Mouse (Mus musculus) mouse embryonic stem cell (cell line): Measurements from ENCODE around the gene Mtmr4.

ENCODE experiments used
- in situ Hi-C, 2 experiments: fragments of 300-500 bp; cut with MboI; formaldehyde crosslinking; loops; 1 replicate in 1 of 2; 3 replicates in 1 of 2; pipeline ENCODE4 v1.14.3; 2019 to 2020; ENCODE audit warnings: low sequenced_read_pairs in 2 of 2, low pct_unique_long_range_greater_than_20kb in 1 of 2, mixed read lengths in 1 of 2; ENCODE audit not compliant: unreplicated experiment in 1 of 2

Gene Mtmr4

GRCm38 (mm10) chr11:87591526-87592353 lies at the start of gene Mtmr4:
Mtmr4 (plus strand) TSS chr11:87592162.
- in situ Hi-C loops: no loop called here

GRCm38 (mm10) chr11:87542285-87542684 lies 49.7 kb upstream of the Mtmr4 start:
- in situ Hi-C loops: no loop called here

- in situ Hi-C loops: no loop called here
Measured at GRCm38 (mm10) chr11:87542906-87543305, 49.1 kb upstream of the Mtmr4 start.

GRCm38 (mm10) chr11:87553342-87553741 lies 38.6 kb upstream of the Mtmr4 start:
- in situ Hi-C loops: no loop called here

- in situ Hi-C loops: no loop called here
Measured at GRCm38 (mm10) chr11:87554386-87554785, 37.6 kb upstream of the Mtmr4 start.

- in situ Hi-C loops: no loop called here
Measured at GRCm38 (mm10) chr11:87555106-87555703, 36.8 kb upstream of the Mtmr4 start.

- in situ Hi-C loops: no loop called here
Measured at GRCm38 (mm10) chr11:87561208-87561607, 30.8 kb upstream of the Mtmr4 start.

- in situ Hi-C loops: no loop called here
Measured at GRCm38 (mm10) chr11:87566501-87566900, 25.5 kb upstream of the Mtmr4 start, which contains the start of gene Gm11492. Gm11492 (plus strand) TSS chr11:87566653.

- in situ Hi-C loops: no loop called here
Measured at GRCm38 (mm10) chr11:87568255-87568953, 23.6 kb upstream of the Mtmr4 start, which contains the start of gene Sept4. Sept4 (plus strand) TSS chr11:87568903.

- in situ Hi-C loops: no loop called here
Measured at GRCm38 (mm10) chr11:87570743-87571142, 21.2 kb upstream of the Mtmr4 start.

- in situ Hi-C loops: no loop called here
Measured at GRCm38 (mm10) chr11:87571361-87571950, 20.5 kb upstream of the Mtmr4 start.

GRCm38 (mm10) chr11:87573751-87574150 lies 18.2 kb upstream of the Mtmr4 start:
- in situ Hi-C loops: no loop called here

- in situ Hi-C loops: no loop called here
Measured at GRCm38 (mm10) chr11:87574520-87575180, 17.3 kb upstream of the Mtmr4 start.

- in situ Hi-C loops: no loop called here
Measured at GRCm38 (mm10) chr11:87577601-87578248, 14.2 kb upstream of the Mtmr4 start.

GRCm38 (mm10) chr11:87578249-87578962 lies 13.6 kb upstream of the Mtmr4 start:
- in situ Hi-C loops: no loop called here

GRCm38 (mm10) chr11:87578963-87579601 lies 12.9 kb upstream of the Mtmr4 start:
- in situ Hi-C loops: no loop called here

- in situ Hi-C loops: no loop called here
Measured at GRCm38 (mm10) chr11:87579713-87580112, 12.2 kb upstream of the Mtmr4 start.
